Mouse (Mus musculus): ENCODE measurements at regions not wholly inside any gene's neighbourhood (a gene's known extent, or its start where the extent isn't known, plus 50 kb on each side); places are given as distances from the start of the nearest gene placed in this dataset.
A peak's percentile ranks its signal among the peaks of the same experiment; 100 is the strongest.

DNA sequence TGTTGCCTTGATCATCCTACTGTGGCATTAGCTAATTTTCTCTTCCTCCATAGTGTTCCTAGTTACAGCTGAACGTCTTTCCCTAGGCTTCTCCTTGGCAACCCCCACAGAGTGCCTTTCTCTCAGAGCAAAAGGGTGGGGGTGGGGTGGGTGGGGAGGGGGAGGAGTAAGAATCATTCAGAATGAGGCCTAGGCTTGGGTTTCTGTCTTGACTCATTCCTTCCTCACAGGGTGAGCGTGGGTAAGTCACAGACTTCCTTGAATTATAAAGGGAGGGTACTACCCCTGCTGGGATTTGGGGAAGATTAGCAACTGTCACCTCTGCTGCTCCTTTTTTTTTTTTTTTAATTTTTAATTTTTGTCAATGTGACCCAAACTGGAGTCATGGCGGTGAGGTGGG is 114.5 kb downstream of the Dhx35 start:
- DNase-seq (ENCODE audit: low read depth, low spot score) = no peak

- no peak for DNase-seq (ENCODE audit: low read depth, low spot score)
Measured at GRCm38 (mm10) chr2:158910325-158910724, 115.7 kb downstream of the Dhx35 start.

GRCm38 (mm10) chr2:158911191-158911590 is 116.6 kb downstream of the Dhx35 start:
- DNase-seq (ENCODE audit: low read depth, low spot score) = no peak

DNA sequence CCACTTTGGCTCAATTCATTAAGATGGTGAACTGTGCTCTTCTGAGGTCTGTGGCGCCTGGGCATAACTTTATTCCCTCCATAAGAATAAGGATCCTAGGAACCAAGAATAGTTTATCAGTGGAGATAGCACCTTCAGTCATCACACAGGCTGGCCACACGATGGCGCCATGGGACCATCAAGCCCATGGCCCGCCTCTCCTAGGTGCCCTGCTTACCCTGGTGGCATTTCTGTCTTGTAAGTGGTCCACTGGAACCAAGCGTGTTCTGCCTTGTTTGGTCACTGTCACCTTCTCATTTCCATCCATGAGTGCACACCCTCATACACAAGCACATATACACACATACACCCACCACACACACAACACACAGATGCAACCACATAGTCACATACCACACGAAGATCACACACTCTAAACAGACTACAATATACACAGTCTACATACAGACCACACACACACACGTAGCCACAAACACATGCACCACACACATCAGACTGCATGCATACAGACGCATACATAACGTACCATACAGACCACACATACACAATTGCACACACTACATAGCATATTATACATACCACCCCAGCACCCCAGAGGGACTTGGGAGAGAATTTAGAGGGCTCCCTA is 118.1 kb downstream of the Dhx35 start:
- peak; percentile 7 for DNase-seq (ENCODE audit: low read depth, low spot score)

DNA sequence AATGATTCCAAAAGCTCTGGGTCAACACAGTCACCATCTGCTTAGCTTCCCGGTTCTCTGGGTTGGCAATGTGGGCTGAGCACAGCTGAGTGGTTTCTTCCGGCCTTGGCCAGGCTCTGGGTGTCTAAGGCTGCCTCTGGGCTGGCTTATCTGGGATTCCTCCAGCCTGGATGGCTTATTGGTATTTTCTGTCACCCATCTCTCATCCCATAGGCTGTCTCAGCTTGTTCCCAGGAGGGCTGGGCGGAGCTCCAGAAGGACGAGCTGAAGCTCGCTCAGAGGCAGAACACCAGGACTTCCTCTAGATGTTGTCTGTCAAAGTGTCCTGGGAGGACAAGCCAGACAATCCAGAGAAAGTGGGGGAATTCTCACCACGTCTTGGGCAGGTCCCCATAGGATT is 122.8 kb downstream of the Dhx35 start:
- DNase-seq (ENCODE audit: low read depth, low spot score) = no peak

DNA sequence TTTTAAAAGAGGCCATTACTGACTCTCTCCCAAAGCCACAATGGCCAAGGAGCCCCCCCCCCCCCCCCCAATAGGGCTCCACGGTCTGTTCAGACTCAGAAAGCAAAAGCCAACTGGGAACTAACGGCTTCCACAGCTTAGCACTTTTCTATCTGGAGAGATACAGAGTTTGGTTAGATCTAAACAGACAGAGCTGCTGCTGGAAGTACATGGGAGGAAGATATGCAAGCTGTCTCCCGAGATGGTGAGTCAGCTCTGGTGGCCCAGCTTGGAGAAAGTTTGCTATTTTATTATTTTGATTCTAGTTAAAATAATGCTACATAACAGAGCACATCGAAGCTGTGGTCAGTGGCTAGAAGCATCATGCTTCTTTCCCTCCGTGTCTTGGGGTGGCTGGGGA is 123.7 kb downstream of the Dhx35 start:
- DNase-seq (ENCODE audit: low read depth, low spot score) = no peak

DNA sequence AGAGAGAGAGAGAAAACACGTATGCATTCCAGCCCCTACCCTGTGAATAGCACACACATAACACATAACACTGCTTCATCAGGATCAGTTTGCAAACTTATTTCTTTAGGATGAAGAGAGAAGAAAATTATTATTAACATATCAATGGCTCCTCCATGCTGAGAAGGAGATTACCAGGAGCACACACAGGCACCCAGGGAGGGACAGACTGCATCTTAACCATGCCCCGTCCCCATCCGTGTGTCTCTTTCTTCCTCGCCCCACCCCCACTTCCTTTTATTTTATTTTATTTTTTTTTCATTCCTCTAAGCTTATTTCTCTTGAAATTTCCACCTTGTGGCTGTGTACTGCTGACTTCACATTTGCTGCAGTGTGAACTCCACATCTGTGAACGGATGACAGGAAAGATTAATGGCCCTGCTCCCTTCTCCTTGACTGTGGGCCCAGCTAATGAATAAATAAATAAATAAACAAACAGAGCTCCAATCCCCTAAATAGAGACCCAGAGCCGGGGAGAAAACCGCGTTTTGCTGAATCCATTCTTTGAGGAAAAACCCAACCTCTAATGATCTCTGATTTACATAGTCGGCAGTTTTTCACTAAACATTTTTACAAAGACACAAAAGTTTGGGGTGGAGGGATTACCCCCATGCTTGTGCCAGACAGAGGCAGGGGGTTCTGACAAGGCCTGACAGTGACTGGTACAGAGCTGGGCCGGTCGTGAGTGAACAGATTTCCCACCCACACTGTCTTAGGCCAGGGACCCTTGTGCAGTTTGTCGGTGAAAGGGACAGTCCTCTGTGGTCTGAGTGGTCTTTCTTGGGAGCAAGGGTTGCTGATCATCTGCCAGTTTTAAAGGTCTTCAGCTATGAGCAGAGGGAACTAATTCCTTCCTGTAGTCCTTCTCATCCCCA is 127.0 kb downstream of the Dhx35 start:
- DNase-seq (ENCODE audit: low read depth, low spot score) = no peak

GRCm38 (mm10) chr2:158922766-158923165 is 128.2 kb downstream of the Dhx35 start:
- DNase-seq (ENCODE audit: low read depth, low spot score) = no peak

DNA sequence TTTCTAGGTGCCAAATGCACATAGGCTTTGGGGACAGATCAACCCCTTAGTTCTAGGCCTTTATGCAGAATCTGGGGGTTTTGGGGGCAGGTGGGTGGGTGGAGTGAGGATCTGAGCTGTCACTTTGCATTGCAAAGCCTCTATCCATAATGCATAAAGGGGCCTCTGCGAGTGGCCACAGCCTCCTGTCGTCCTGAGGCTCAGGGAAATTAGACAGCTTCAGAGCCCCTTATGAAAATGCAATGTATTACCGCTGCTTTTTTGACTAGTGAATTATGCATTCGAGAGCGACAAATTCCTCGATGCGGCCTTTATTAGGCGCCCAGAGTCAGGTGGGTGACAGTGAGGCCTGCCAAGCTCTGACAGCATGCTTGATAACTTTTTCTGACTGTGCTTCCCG is 134.9 kb downstream of the Dhx35 start:
- DNase-seq (ENCODE audit: low read depth, low spot score) = no peak

DNA sequence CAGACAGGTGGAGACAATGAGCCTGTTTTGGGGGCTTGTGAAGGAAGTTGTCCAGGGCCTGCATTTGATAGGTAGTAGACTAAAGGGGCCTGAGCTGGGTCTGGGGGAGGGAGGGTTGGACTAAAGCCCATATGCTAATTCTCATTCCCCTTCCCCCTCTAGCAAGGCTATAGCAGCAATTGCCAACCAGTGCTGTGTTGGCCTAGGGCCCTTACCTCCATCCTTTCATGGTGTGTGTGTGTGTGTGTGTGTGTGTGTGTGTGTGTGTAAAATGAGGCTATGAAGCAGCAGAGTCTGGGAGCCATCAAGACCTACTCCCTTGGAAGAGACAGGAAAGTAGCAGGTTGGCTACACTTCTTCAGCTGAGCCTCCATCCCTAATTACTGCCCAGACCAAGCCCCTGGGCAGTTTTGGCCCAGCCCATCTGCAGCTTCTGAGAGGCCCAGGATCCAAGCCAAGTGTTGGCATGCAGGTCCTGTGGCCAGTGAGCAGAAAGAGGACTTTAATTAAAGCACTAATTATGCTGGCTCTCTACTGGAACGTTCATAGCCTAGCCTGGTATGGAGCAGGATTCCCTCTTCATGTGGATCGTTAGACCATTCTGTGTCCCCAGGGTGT is 143.4 kb downstream of the Dhx35 start:
- DNase-seq (ENCODE audit: low read depth, low spot score) = no peak

DNA sequence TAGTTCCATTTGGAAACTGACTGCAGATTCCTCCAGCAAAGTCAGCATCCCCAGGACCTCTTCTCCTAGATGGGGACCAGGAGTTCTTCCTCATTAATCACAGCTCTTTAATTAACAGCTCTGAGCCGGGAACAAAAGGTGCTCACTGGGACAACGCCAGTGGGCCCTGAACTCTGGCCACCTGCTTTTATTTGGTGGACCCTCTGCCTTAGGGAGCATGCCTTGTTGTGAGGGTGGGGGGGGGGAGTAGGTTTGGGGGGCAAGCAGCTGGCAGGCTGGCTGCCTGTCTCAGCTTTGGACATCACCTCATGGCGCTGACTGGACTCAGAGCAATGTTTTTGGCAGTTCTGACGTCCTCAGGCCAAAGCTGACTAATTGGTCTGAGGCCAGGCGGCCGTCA is 154.8 kb downstream of the Dhx35 start:
- no peak for DNase-seq (ENCODE audit: low read depth, low spot score)

- DNase-seq (ENCODE audit: low read depth, low spot score) = no peak
Measured at GRCm38 (mm10) chr2:158951061-158951460, 156.5 kb downstream of the Dhx35 start.

- DNase-seq (ENCODE audit: low read depth, low spot score) = no peak
Measured at GRCm38 (mm10) chr2:158956888-158957287, 162.3 kb downstream of the Dhx35 start.

DNA sequence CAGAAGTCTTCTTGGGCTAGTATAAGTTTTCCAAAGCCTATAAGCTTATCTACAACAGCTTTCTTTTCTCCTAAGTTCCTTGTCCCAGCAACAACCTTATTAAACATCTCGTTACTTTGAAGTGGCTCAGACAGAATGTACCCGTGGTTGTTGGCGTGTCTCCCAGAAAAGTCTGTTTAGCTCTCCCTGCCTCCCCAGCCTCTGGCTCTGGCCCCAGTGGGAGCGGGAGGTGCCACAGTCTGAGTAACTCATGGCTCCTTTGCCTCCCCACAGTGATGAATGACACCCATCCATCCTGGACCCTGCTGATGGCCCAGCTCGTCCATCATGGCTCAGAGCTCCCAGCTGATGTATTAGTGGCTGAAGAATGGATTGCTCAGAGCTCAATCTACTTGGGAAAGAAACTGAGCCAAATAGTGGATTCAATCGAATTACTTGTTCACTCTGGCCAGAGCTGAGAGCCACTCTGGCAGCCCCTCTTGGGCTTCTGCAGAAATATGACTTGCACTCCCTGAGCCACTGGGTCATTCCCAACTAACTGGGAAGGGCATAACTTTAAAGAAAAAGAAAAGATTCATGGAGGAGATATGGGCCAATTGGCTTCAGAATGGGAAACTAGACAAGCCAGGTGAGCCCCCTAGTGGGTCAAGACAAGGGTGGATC is 170.5 kb downstream of the Dhx35 start:
- no peak for DNase-seq (ENCODE audit: low read depth, low spot score)

- no peak for DNase-seq (ENCODE audit: low read depth, low spot score)
Measured at GRCm38 (mm10) chr2:158972178-158972577, 177.6 kb downstream of the Dhx35 start.

DNA sequence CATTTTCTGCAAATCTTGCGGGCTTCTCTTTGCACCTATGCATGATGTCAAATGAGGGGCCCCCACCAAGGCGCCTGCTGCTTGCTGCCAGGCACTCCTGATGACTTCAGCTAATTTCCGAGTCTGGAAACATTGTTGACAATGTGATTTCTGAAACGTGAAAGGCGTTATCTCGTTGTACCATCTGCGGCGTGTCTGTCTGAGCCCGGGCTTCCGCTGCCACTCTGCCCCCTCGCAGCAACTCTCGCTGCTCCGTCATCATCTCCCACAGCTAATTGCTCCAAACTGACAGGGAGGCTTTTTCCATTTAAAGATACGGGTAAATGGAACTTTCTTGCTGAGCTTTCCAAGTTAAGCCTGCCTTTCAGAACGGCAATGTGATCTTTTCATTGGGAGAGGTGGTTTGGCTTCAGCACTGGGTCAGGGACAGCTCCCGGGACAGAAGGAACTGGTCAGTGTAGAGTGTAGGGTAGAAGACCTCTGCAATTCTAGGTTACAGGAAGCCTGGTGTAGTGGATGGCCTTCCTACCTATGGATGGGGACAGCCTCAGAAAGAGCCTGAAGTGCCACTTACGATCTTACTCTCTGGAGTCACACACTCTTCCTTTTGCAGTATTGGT is 191.0 kb downstream of the Dhx35 start:
- DNase-seq (ENCODE audit: low read depth, low spot score) = no peak

- DNase-seq (ENCODE audit: low read depth, low spot score) = no peak
Measured at GRCm38 (mm10) chr2:159002481-159003186, 208.0 kb downstream of the Dhx35 start.

DNA sequence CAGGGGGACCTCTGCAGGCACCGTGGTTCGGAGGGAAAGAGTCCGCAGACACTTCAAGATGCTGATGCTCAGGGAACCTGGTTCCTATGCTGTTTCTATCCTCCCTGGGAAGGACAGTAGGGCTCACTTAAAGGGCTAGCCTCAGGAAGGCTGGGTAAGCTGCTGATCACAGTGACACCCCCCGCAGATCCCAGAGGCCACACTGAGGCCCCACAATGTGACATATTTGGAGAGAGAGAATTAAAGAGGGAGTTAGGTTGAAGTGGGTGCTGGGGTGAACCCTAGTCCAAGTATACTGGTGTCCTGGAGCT is 208.5 kb downstream of the Dhx35 start:
- no peak for DNase-seq (ENCODE audit: low read depth, low spot score)

DNA sequence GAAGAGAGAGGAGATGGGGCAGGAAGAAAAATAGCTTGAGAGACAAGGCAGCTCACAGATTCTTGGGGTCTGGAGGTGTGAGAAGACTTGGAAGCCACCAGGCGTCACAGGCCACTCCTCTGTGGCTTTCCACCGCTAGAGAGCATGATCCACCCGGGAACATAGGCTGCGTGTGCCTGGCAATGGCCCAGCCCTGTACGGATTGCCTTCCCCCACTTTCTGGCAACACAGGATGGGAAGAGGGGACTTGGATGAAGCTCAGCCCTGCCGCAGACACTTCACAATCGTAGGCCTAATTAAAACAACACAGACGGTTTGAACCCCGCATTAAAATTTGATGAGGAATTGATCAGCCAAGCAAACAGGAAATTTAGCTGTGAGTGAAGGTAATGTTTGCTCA is 209.8 kb downstream of the Dhx35 start:
- no peak for DNase-seq (ENCODE audit: low read depth, low spot score)

GRCm38 (mm10) chr2:159012725-159013124 is 218.1 kb downstream of the Dhx35 start:
- no peak for DNase-seq (ENCODE audit: low read depth, low spot score)

GRCm38 (mm10) chr2:159014553-159014952 is 219.9 kb downstream of the Dhx35 start:
- no peak for DNase-seq (ENCODE audit: low read depth, low spot score)

All from CD4-positive helper T cell, adult 2 months (primary cell).